Mouse (Mus musculus): ENCODE results near the gene Fgf22.

GRCm38 (mm10) chr10:79733847-79734246 lies 21.0 kb upstream of the Fgf22 start:
- TF ChIP-seq CTCF (IDR thresholded peaks at IDR 0.05; ENCODE audit: extremely low read depth, insufficient read length, insufficient replicate concordance, low read depth, low read length) (no peak), POLR2A (IDR thresholded peaks at IDR 0.05; ENCODE audit: low read depth, low read length) (no peak)

Measured in small intestine, adult 2 months (tissue).